Mouse (Mus musculus): ENCODE data around the gene Sdccag8.

Gene Sdccag8

GRCm38 (mm10) chr1:176945175-176945540 lies 130.7 kb downstream of the Sdccag8 start:
- no peak for DNase-seq

GRCm38 (mm10) chr1:176946031-176946795 lies 131.8 kb downstream of the Sdccag8 start:
- DNase-seq, result peak; percentile 6

- DNase-seq, result no peak
These were observed 132.3 kb downstream of the Sdccag8 start for GRCm38 (mm10) chr1:176946796-176947181.

GRCm38 (mm10) chr1:176948861-176949260 lies 134.4 kb downstream of the Sdccag8 start:
- DNase-seq, result no peak

GRCm38 (mm10) chr1:176949320-176949719 lies 134.9 kb downstream of the Sdccag8 start:
- DNase-seq, result no peak

GRCm38 (mm10) chr1:176950061-176950460 lies 135.6 kb downstream of the Sdccag8 start:
- DNase-seq, result no peak

- no peak for DNase-seq
These were observed 137.4 kb downstream of the Sdccag8 start for GRCm38 (mm10) chr1:176951836-176952235.

- no peak for DNase-seq
These were observed 143.9 kb downstream of the Sdccag8 start for GRCm38 (mm10) chr1:176958311-176958710.

- no peak for DNase-seq
These were observed 147.3 kb downstream of the Sdccag8 start for GRCm38 (mm10) chr1:176961716-176962115.

- no peak for DNase-seq
These were observed 148.4 kb downstream of the Sdccag8 start for GRCm38 (mm10) chr1:176962894-176963293.

- DNase-seq, result no peak
These were observed 152.8 kb downstream of the Sdccag8 start for GRCm38 (mm10) chr1:176967299-176967698.

- DNase-seq, result no peak
These were observed 156.4 kb downstream of the Sdccag8 start for GRCm38 (mm10) chr1:176970635-176971478.

- no peak for DNase-seq
These were observed 157.0 kb downstream of the Sdccag8 start for GRCm38 (mm10) chr1:176971479-176971797.

GRCm38 (mm10) chr1:176973356-176974088 lies 159.1 kb downstream of the Sdccag8 start:
- no peak for DNase-seq

GRCm38 (mm10) chr1:176979235-176979634 lies 164.8 kb downstream of the Sdccag8 start:
- no peak for DNase-seq

GRCm38 (mm10) chr1:176980140-176980539 lies 165.7 kb downstream of the Sdccag8 start:
- no peak for DNase-seq

GRCm38 (mm10) chr1:176980801-176981400 lies 166.4 kb downstream of the Sdccag8 start:
- DNase-seq, result no peak

GRCm38 (mm10) chr1:176981511-176981910 lies 167.1 kb downstream of the Sdccag8 start:
- DNase-seq, result no peak

GRCm38 (mm10) chr1:176982671-176983070 lies 168.2 kb downstream of the Sdccag8 start:
- no peak for DNase-seq

GRCm38 (mm10) chr1:176985691-176986090 lies 171.2 kb downstream of the Sdccag8 start:
- no peak for DNase-seq

- DNase-seq, result no peak
These were observed 171.8 kb downstream of the Sdccag8 start for GRCm38 (mm10) chr1:176986275-176986674.

GRCm38 (mm10) chr1:176986990-176987740 lies 172.7 kb downstream of the Sdccag8 start:
- DNase-seq, result no peak

Measured in liver (tissue).